Mouse (Mus musculus): Measurements from ENCODE around the gene Chga.

GRCm38 (mm10) chr12:102521777-102522319 is 32.9 kb upstream of the Chga start:
- no peak for TF ChIP-seq POLR2A (IDR thresholded peaks at IDR 0.05; ENCODE audit: borderline replicate concordance, extremely low read depth, insufficient read depth, insufficient read length, poor library complexity, severe bottlenecking)
- no peak for TF ChIP-seq CTCF (IDR thresholded peaks at IDR 0.05; ENCODE audit: borderline replicate concordance, extremely low read depth, insufficient read depth, insufficient read length)
